Mouse (Mus musculus): ENCODE data around the gene Dnase1l3.
A peak's percentile ranks its signal among the peaks of the same experiment; 100 is the strongest.

The Dnase1l3 gene

DNA sequence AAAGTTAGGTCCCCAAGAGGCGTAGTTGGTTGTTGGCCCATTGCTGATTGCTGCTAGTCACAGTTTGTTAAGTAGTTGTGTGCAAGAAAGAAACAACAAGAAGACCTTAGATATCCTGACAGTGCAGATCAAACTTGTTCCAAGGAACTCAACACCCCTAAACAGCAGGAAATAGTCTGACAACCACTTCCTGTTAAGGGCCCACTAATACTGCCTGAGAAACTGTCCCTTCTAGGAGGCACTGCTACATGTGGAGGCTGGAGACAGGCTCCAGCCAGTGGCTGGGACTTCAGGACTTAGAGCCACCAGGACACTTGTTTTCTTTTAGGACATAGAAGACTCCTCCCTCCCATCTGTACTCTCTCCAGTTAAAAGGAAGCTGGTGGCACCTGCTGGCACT, 16.9 kb downstream of the Dnase1l3 start:
- DNase-seq (ENCODE audit: low read depth), result peak; percentile 63

- DNase-seq (ENCODE audit: low read depth), result no peak
Observed at GRCm38 (mm10) chr14:7975177-7975576, 19.2 kb downstream of the Dnase1l3 start.

DNA sequence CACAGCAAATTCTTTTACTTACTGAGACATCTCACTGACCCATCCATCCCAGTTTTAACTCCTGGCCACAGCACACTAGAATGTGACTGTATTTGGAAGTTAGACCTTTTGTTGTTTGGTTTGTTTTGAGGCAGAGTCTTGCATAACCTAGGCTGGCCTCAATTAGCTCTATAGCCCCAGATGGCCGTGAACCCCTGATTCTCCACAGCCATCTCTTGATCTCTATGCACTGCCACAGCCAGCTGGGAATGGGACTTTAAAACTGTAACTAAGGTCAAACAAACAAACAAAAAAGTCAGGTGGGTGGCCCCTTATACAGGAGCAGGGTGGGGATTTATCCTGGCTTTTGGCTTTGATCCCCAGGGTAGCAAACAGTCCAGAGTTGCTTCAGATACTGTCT, 19.7 kb downstream of the Dnase1l3 start:
- no peak for DNase-seq (ENCODE audit: low read depth)

DNA sequence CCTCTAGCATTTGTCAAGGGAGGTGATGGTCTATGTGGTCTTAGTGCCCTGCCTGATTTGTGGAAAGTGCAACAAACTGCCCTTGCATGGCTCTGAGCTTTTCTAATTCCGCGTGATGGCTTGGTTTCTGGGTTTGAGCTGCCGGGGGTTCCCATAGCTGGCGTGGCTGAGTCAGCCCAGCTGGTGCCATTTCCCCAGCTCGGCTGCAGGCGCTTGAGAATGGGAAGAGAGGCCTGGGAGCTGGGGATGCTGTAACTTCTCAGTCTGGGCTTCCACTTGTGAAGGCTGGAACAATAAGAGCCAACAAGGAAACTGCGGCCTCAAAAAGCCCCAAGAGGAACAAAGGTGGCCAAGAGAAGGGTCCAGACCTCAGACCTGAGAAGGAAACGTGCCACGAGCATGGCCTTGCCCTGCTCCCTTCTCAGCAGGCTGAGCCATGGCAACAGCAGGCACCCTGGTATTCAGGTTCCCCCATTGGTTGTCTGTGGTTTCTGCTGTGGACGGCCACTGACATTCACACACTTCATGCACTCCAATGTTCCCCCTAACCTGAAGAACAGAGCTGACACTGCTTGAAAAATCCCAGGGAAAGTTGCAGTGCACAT, 22.4 kb downstream of the Dnase1l3 start:
- DNase-seq (ENCODE audit: low read depth), result no peak

DNA sequence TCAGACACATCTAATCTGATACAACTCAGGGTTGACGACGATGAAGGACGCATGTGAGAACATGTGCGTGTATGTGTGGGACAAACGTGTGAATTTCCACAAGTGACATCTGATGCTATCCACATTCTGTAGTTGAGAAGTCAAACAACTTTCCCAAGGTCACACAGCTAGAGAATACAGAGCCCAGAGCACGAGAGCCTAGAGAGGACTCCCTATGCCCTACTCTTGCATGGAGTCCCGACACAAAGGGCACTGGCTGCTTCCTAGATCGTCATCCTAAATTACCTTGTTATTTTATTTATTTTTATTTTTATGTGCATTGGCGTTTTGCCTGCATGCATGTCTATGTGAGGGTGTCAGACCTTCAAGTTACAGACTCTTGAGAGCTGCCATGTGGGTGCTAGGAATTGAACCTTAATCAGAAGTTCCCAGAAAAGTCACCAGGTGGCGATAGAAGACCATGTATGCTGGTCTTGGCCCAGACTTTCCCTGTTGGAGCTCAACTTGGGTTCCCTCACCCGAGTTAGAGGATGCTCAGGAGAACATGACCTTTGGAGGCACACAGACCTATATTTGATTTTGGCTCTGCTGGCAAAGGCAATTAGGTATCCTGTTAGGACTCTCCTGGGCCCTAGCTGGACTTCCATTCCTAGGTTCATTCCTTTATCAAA, 30.0 kb downstream of the Dnase1l3 start:
- DNase-seq (ENCODE audit: low read depth), result peak; percentile 91

DNA sequence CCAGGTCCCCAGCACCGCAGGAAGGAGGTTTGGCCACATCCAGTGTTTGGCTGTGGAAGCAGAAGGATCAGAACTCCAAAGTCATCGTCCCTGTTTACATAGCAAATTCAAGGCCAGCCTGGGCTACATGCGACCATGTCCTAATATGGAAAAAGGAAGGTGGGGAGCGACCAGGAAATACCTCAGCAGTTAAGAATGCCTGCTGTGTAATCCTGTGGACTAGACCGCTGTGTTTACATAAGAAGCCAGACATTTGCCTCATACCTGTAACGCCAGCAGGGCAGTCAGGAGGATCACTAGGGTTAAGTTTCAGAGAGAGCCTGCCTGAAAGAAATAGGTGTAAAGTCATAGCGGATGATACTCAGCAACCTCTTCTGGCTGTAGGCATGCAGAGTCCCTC, 31.2 kb downstream of the Dnase1l3 start:
- no peak for DNase-seq (ENCODE audit: low read depth)

GRCm38 (mm10) chr14:7962626-7963025, 31.7 kb downstream of the Dnase1l3 start:
- DNase-seq (ENCODE audit: low read depth), result no peak

DNA sequence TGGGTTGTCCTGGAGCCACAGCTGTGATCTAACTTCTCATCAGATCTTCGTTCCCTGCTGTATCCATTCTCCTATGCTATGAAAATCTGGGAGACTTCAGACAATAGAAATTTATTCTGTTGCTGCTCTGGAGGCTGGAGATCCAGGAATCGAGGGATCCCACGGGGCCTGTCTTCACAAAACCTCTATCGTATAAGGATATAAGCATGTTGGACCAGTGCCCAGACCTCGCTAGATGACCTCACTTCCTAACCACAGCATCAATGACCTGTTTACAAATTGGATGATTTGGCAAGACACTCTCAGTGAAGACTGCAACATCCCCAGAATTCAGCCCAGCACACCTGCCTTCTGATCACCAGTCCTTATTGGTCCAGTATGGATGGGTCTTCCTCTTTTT, 32.7 kb downstream of the Dnase1l3 start:
- no peak for DNase-seq (ENCODE audit: low read depth)

DNA sequence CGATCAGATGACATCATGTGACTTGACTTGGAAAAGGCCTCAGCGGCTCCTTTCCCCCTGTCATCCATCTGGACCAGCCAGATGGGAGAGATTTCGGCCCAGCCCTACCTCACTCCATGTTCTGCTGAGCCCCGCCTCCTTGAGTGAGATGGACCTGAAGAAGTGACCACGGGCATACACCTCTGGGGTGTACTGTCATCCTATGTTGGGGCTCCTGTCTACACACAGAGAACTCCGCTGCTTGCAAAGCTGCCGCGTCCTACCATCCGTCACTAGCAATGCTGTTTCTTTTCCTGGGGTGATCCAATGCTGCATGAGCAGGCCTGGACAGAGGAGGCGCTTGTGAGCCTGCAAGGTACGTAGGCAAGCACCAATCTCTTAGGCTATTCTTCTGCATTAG, 33.8 kb downstream of the Dnase1l3 start:
- DNase-seq (ENCODE audit: low read depth), result peak; percentile 41

GRCm38 (mm10) chr14:7957049-7957448, 37.3 kb downstream of the Dnase1l3 start, which contains the start of gene Gm45521:
Gm45521 (plus strand) TSS chr14:7957288.
- DNase-seq (ENCODE audit: low read depth), result no peak

- DNase-seq (ENCODE audit: low read depth), result no peak
Observed at GRCm38 (mm10) chr14:7956427-7956826, 37.9 kb downstream of the Dnase1l3 start.

GRCm38 (mm10) chr14:7954071-7954471, 40.3 kb downstream of the Dnase1l3 start:
- no peak for DNase-seq (ENCODE audit: low read depth)

- DNase-seq (ENCODE audit: low read depth), result peak; percentile 39
Observed at GRCm38 (mm10) chr14:7952610-7953254, 41.6 kb downstream of the Dnase1l3 start.

DNA sequence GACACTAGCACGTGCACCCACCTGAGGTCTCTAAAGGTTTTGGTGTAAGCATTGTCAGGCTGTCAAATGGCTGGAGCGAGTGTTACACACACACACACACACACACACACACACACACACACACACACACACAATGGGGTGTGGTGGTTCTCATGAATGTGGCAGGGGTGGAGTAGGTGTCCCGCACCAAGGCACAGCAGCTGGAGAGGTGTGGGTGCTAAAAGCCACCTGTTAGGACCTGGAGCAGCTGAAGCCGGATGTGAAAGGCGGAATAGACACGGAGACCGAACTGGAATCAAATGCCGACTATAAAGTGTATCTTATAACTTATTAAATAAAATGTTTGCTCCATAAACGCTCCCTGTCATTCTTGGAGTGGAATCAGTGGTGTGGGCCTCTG, 43.1 kb downstream of the Dnase1l3 start:
- DNase-seq (ENCODE audit: low read depth), result no peak

DNA sequence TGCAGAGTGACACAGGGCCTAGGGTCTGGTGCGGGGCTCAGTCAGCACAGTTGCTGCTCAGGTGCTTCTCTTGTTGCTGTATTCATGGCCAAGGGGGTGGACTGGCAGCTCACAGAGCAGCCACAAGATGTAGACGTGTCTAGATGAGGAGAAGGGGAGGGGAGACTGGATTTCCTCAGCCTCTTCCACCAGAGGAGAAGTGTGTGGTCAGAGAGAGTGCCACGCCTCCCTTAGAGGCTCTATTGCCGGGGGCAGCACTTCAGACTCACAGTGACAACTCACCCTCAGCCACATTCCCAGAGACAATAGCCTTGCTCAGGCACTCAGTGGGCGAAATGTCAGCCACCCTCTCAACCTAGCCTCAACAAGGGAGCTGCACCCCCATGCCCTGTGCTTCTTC, 49.1 kb downstream of the Dnase1l3 start:
- DNase-seq (ENCODE audit: low read depth), result no peak

DNA sequence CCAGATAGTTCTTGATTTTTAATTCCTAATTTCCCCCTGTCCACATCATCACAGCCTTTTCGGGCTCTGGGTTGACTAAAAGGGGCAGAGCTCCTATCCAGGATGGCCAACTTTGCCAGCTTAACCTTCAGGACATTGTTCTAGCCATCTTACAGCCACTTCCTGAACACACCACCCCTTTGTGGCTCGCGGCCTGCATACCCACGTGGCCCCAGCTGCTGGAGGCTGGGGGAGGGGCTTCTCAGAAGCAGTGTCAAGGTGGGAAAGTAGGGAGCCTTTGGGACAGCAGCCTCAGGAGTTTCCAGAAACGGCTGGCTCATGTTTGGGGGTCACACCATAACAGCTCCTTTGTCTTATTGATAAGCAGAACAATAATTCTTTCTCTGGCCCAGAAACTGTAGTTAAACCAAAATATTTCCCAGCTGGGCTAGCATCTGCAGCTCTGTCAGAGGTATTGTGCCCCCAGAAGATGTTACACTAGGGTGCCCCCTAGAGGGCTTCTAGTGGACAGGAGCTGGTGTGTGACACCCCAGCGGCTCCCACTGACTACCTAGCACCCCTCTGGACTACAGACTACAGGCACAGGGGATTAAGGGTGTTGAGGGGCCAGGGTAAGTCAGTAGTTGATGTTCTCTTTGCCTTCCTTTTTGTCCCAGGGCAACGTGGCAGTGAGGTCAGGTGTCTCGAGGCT, 49.9 kb downstream of the Dnase1l3 start:
- peak; percentile 31 for DNase-seq (ENCODE audit: low read depth)

GRCm38 (mm10) chr14:7943801-7944135, 50.6 kb downstream of the Dnase1l3 start:
- no peak for DNase-seq (ENCODE audit: low read depth)

- no peak for DNase-seq (ENCODE audit: low read depth)
Observed at GRCm38 (mm10) chr14:7943101-7943800, 51.1 kb downstream of the Dnase1l3 start.

DNA sequence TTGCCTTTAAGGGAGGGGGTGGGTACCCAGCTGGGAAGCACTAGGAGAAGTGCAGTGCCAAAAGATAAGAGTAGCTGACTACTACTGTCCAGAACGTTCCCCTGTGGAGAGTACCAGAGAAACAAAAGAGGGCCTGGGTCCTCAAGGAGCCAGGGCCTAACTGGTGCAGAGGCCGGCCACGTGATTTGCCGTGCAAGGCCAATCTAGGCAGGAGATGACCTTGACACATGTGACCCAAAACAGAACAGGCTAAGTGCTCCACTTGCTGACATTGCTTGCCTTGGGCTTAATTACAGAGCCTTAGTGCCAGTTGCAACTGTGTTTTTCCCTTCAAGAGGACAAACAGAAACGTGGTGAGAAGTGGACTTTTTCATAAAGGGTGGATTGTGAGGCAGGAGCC, 53.0 kb downstream of the Dnase1l3 start:
- no peak for DNase-seq (ENCODE audit: low read depth)

DNA sequence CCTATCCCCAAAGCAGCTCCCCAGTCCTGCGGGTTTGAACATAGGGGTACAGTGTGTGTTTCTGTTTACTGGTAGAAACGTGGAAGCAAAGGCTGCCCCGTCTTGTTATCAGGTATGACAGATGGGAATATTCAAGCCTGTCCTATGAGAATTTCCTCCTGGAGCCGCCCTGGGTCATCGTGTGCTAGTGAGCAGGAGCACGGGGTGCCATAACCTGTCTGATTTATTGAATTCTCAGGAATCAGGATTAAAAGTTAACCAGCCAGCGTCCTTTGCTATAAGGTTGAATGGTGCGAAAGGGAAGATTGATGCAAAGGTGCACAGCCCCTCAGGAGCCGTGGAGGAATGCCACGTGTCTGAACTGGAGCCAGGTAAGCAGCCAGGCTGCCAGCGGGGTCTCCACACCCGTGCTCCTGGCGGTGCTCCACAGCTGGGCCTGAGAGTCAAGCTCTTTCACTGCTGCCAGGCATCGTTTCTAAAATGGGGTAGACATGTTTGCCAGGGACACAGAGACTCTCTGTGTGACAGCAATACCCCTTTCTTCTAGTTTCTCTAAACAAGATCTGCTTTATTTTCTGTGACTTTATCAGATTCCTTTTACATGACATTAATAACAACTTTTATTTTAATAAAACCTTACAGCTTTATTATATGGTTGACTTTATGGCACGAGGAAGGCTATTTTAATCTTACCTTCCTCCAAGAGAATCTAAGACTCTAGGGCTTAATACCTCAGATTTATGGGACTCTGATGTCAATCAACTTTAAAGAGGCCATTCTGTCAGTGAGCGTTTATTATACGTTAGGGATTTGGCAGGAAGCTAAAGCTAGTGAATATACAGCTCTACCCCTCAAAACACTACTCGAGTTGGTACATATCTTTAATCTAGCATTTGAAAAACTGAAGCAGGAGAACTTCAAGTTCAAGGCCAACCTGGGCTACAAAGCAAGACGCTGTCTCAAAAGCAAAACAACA, 55.3 kb downstream of the Dnase1l3 start:
- no peak for DNase-seq (ENCODE audit: low read depth)

DNA sequence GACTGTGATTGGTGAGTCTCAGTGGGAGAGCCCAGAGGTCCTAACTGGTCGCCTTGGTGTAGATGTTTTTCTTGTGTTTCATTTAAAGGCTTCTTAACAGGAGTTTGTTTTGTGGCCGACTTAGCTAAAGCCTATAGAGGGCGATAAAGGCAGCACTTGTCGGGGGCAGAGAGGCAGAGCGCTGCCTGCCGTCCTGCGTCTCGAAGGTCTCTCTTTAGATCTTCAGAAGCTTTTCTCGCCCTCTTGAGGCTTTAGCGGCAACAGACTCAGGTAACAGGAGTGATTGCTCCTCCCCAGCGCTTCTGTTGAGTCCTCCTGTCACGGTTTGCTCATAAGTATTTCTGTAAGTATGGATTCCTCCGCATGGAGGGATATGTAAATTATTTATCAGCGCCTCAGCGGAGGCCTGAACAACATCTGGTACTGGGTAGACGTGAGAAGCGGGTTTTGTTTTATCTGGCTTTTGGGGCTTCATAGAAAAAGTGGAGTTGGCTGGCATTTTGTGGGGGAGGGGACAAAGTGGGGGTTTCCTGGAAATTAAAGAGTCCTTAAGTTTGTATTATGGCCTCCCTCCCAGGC, 57.2 kb downstream of the Dnase1l3 start:
- DNase-seq (ENCODE audit: low read depth), result peak; percentile 38

All from induced T-regulatory cell, adult 2 months (primary cell).